Mouse (Mus musculus) cerebellum, adult 2 months (tissue): Measurements from ENCODE around the gene Trpv4.

ENCODE experiments used
- CTCF ChIP-seq: fragments of 200-500 bp; IDR thresholded peaks from 2 replicates; pipeline ENCODE4 v1.5.1; 2011; ENCODE audit warnings: low read depth, mild to moderate bottlenecking, control low read depth, low read length, moderate library complexity, borderline replicate concordance; ENCODE audit not compliant: insufficient read depth
- POLR2A ChIP-seq: fragments of 200-500 bp; IDR thresholded peaks from 2 replicates; pipeline ENCODE4 v1.6.1; 2011; ENCODE audit warnings: low read length, control low read depth, borderline replicate concordance; ENCODE audit not compliant: insufficient read depth

DNA sequence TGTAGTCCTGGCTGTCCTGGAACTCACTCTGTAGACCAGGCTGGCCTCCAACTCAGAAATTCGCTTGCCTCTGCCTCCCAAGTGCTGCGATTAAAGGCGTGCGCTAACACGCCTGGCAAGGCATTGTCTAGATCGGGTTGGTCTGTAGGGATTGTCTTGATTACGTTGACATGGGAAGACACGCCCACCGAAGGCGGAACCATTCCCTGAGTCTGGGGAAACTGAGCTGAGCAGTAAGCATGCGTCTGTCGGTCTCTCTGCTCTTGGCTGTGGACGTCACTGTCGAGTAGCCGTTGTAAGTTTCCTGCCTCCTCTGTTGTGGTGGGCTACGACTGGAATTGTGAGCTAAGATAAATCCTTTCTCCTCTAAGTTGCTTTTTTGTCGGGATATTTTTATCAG lies 38.7 kb upstream of the Trpv4 start:
- TF ChIP-seq CTCF: no peak
- no peak for TF ChIP-seq POLR2A
